Mouse (Mus musculus): Measurements from ENCODE around the gene Dclk1. TPM values are rescaled to one million over a fixed set of nuclear protein-coding genes. Genes with fewer than 3 reads are reported as not detected.

The Dclk1 gene
- polyA plus RNA-seq, 1 experiment from 2014 or later = 11.8 TPM

DNA sequence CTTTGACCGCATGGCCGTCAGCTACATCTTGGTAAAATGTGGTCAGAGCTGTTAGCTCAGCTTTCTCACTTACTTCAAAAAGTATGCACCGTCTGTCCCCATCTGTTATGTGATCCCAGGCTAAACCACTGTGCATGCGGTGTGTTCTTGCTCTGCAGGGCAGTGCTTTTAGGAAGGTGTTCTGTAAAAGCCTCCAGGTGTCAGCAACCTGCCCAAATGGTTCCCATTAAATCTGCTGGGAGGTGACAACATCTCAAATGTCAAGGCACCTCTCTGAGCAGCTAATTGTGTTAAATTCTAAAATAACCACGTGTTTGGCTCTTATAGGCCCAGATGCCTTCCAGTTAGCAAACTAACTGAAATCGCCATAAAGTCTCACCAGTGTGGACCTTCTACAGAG is 231.0 kb downstream of the Dclk1 start:
- Histone ChIP-seq H3K4me3 (replicated peaks; ENCODE audit: low read length) (no peak overlapping the region), H3K4me2 (ENCODE audit: low read depth, low read length) (no peak overlapping the region), H3K9me3 (replicated peaks; ENCODE audit: control insufficient read depth, low read length) (no peaks in the 10 kb centered on the region), H3K27ac (ENCODE audit: low read length) (no peak overlapping the region), H3K4me1 (ENCODE audit: control insufficient read depth, insufficient read depth, low read length) (no peaks in the 10 kb centered on the region), H3K9ac (ENCODE audit: low read length) (no peak overlapping the region), H3K27me3 (ENCODE audit: control insufficient read depth, insufficient read depth, low read length) (no peaks in the 10 kb centered on the region), H3K36me3 (ENCODE audit: control insufficient read depth, insufficient read depth, low read length) (no peaks in the 10 kb centered on the region)
- 69% methylated on average over 6 of the region's 6 CpGs for WGBS
- no peak for ATAC-seq (ENCODE audit: insufficient read depth, low FRiP score)

DNA sequence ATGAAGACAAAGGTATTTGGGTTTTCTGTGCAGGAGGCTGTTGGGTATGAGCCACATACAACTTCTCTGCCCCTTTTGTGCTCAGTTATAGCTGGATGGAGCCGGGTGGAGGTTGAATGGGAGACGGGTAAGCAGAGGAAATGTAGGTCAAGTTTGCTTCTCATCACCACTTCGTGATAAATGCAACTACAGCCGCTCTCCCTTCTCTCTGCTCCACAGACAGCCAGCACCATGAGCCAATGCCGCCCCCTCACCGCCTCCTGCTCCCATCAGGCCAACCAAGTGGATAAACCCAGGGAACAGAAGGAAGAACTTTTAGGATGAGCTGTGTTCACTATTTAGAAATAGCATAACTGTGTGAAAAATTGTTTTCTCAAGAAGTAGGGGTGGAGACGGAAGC is 234.5 kb downstream of the Dclk1 start:
- Histone ChIP-seq H3K36me3 (ENCODE audit: control insufficient read depth, insufficient read depth, low read length) (no peaks in the 10 kb centered on the region), H3K9me3 (replicated peaks; ENCODE audit: control insufficient read depth, low read length) (no peaks in the 10 kb centered on the region), H3K4me3 (replicated peaks; ENCODE audit: low read length) (no peak overlapping the region), H3K27ac (ENCODE audit: low read length) (no peak overlapping the region), H3K9ac (ENCODE audit: low read length) (no peak overlapping the region), H3K4me1 (ENCODE audit: control insufficient read depth, insufficient read depth, low read length) (no peaks in the 10 kb centered on the region), H3K27me3 (ENCODE audit: control insufficient read depth, insufficient read depth, low read length) (no peaks in the 10 kb centered on the region), H3K4me2 (ENCODE audit: low read depth, low read length) (no peak overlapping the region)
- ATAC-seq (ENCODE audit: insufficient read depth, low FRiP score) = no peak
- WGBS = 87% methylated on average over 7 of the region's 7 CpGs

DNA sequence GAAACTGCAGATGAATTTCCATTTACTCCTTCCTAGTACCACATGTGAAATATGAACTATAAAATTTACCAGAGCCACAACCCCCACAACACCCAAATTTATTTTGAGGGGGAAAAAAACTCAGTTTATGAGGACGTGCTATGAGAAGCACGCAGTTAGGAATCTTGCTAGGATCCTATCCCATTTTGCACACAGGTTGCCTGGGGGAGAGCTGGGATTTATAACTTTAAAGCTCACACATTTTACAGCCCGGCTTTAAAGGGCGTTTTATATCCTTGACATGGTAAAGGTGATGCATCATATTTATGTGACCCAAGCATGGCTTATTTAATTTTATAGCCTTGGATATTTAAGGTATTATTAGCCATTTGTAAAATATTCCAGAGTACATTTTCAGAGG is 237.1 kb downstream of the Dclk1 start:
- no peaks in the 10 kb centered on the region for H3K27me3 ChIP-seq (ENCODE audit: control insufficient read depth, insufficient read depth, low read length)
- H3K9me3 ChIP-seq (replicated peaks; ENCODE audit: control insufficient read depth, low read length) = no peaks in the 10 kb centered on the region
- WGBS = 71% methylated on average over 4 of the region's 4 CpGs
- no peak overlapping the region for H3K27ac ChIP-seq (ENCODE audit: low read length)
- H3K4me2 ChIP-seq (ENCODE audit: low read depth, low read length) = no peak overlapping the region
- no peaks in the 10 kb centered on the region for H3K36me3 ChIP-seq (ENCODE audit: control insufficient read depth, insufficient read depth, low read length)
- H3K9ac ChIP-seq (ENCODE audit: low read length) = no peak overlapping the region
- no peak overlapping the region for H3K4me3 ChIP-seq (replicated peaks; ENCODE audit: low read length)
- no peaks in the 10 kb centered on the region for H3K4me1 ChIP-seq (ENCODE audit: control insufficient read depth, insufficient read depth, low read length)
- ATAC-seq (ENCODE audit: insufficient read depth, low FRiP score) = no peak

DNA sequence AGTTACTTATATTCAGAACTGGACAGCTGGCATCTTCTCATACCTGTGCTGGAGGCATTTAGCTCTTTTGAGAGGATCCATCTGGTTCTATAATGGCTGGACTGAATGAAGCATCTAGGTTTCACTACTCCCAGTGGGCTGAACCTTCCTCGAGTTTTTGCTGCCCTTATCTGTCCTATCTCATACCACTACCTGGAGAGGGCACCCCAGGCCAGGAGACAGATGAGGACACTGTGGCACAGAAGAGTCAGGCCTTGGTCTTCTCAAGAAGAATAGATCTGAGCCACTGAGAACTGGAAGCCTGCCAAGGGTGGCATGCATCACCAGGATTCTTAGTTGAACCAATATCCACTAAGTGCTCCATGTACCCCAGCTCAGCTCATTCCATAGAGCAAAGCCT is 239.0 kb downstream of the Dclk1 start:
- Histone ChIP-seq H3K9me3 (replicated peaks; ENCODE audit: control insufficient read depth, low read length) (no peaks in the 10 kb centered on the region), H3K4me3 (replicated peaks; ENCODE audit: low read length) (no peak overlapping the region), H3K27me3 (ENCODE audit: control insufficient read depth, insufficient read depth, low read length) (no peaks in the 10 kb centered on the region), H3K4me2 (ENCODE audit: low read depth, low read length) (no peak overlapping the region), H3K36me3 (ENCODE audit: control insufficient read depth, insufficient read depth, low read length) (no peaks in the 10 kb centered on the region), H3K4me1 (ENCODE audit: control insufficient read depth, insufficient read depth, low read length) (no peaks in the 10 kb centered on the region), H3K27ac (ENCODE audit: low read length) (no peak overlapping the region), H3K9ac (ENCODE audit: low read length) (no peak overlapping the region)
- WGBS = 52% methylated on average over 1 of the region's 1 CpGs
- no peak for ATAC-seq (ENCODE audit: insufficient read depth, low FRiP score)

GRCm38 (mm10) chr3:55483328-55483727 is 241.2 kb downstream of the Dclk1 start:
- Histone ChIP-seq H3K4me3 (replicated peaks; ENCODE audit: low read length) (no peak overlapping the region), H3K4me1 (ENCODE audit: control insufficient read depth, insufficient read depth, low read length) (no peaks in the 10 kb centered on the region), H3K9ac (ENCODE audit: low read length) (no peak overlapping the region), H3K27me3 (ENCODE audit: control insufficient read depth, insufficient read depth, low read length) (no peaks in the 10 kb centered on the region), H3K36me3 (ENCODE audit: control insufficient read depth, insufficient read depth, low read length) (no peaks in the 10 kb centered on the region), H3K9me3 (replicated peaks; ENCODE audit: control insufficient read depth, low read length) (no peaks in the 10 kb centered on the region), H3K27ac (ENCODE audit: low read length) (no peak overlapping the region), H3K4me2 (ENCODE audit: low read depth, low read length) (no peak overlapping the region)
- WGBS = 47% methylated on average over 4 of the region's 4 CpGs
- ATAC-seq (ENCODE audit: insufficient read depth, low FRiP score) = no peak

- no peak for ATAC-seq (ENCODE audit: insufficient read depth, low FRiP score)
- no peaks in the 10 kb centered on the region for H3K9me3 ChIP-seq (replicated peaks; ENCODE audit: control insufficient read depth, low read length)
- 62% methylated on average over 12 of the region's 12 CpGs for WGBS
- no peaks in the 10 kb centered on the region for H3K4me1 ChIP-seq (ENCODE audit: control insufficient read depth, insufficient read depth, low read length)
- H3K4me2 ChIP-seq (ENCODE audit: low read depth, low read length) = no peak overlapping the region
- no peak overlapping the region for H3K27ac ChIP-seq (ENCODE audit: low read length)
- no peak overlapping the region for H3K9ac ChIP-seq (ENCODE audit: low read length)
- H3K4me3 ChIP-seq (replicated peaks; ENCODE audit: low read length) = no peak overlapping the region
- H3K36me3 ChIP-seq (ENCODE audit: control insufficient read depth, insufficient read depth, low read length) = no peaks in the 10 kb centered on the region
- no peaks in the 10 kb centered on the region for H3K27me3 ChIP-seq (ENCODE audit: control insufficient read depth, insufficient read depth, low read length)
Measured at GRCm38 (mm10) chr3:55489231-55489990, 247.2 kb downstream of the Dclk1 start.

DNA sequence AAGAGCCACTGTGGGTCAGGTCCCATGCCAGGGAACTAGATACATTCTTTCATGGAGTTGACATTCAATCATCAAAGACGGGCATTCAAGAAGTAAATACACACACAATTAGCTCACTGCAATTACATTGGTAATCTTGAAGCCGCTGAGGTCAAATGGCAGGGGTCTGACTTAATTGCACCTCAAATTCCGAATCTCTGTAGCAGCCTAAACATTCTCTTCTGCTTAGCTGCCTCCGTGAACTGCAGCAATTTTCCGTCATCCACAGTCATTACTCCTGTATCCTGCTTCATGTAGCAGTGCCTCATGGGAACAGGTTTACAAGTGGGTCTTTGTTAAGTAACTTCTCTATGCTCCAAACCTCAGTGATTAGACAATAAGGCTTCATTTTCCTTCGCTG is 249.9 kb downstream of the Dclk1 start:
- H3K4me2 ChIP-seq (ENCODE audit: low read depth, low read length) = no peak overlapping the region
- H3K9ac ChIP-seq (ENCODE audit: low read length) = no peak overlapping the region
- no peaks in the 10 kb centered on the region for H3K9me3 ChIP-seq (replicated peaks; ENCODE audit: control insufficient read depth, low read length)
- H3K4me3 ChIP-seq (replicated peaks; ENCODE audit: low read length) = no peak overlapping the region
- no peak for ATAC-seq (ENCODE audit: insufficient read depth, low FRiP score)
- H3K4me1 ChIP-seq (ENCODE audit: control insufficient read depth, insufficient read depth, low read length) = no peaks in the 10 kb centered on the region
- no peaks in the 10 kb centered on the region for H3K36me3 ChIP-seq (ENCODE audit: control insufficient read depth, insufficient read depth, low read length)
- WGBS = 39% methylated on average over 6 of the region's 6 CpGs
- no peak overlapping the region for H3K27ac ChIP-seq (ENCODE audit: low read length)
- no peaks in the 10 kb centered on the region for H3K27me3 ChIP-seq (ENCODE audit: control insufficient read depth, insufficient read depth, low read length)

GRCm38 (mm10) chr3:55494348-55494747 is 252.2 kb downstream of the Dclk1 start:
- H3K4me1 ChIP-seq (ENCODE audit: control insufficient read depth, insufficient read depth, low read length) = no peaks in the 10 kb centered on the region
- H3K9ac ChIP-seq (ENCODE audit: low read length) = no peak overlapping the region
- H3K4me3 ChIP-seq (replicated peaks; ENCODE audit: low read length) = no peak overlapping the region
- no peaks in the 10 kb centered on the region for H3K36me3 ChIP-seq (ENCODE audit: control insufficient read depth, insufficient read depth, low read length)
- ATAC-seq (ENCODE audit: insufficient read depth, low FRiP score) = no peak
- 43% methylated on average over 4 of the region's 4 CpGs for WGBS
- H3K27ac ChIP-seq (ENCODE audit: low read length) = no peak overlapping the region
- H3K9me3 ChIP-seq (replicated peaks; ENCODE audit: control insufficient read depth, low read length) = no peaks in the 10 kb centered on the region
- H3K27me3 ChIP-seq (ENCODE audit: control insufficient read depth, insufficient read depth, low read length) = no peaks in the 10 kb centered on the region
- H3K4me2 ChIP-seq (ENCODE audit: low read depth, low read length) = no peak overlapping the region

DNA sequence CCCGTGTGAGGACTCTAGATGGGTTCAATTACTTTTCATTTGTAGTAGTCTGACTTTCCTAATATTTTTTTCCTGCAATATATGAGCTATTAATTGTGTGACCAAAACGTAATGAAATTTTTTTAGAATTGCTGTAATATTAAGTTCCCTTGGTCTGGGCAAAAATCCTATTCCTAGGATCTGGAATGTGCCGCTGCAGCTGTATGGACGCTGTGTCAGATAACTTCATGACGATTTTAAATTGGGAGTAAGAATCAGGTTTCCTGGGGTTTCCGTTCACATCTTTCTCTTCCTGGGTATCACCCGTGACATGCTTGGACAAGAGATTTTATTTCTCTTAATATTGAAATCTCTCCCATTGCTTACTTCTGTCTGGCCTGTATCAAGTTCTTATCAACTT is 253.1 kb downstream of the Dclk1 start:
- no peaks in the 10 kb centered on the region for H3K4me1 ChIP-seq (ENCODE audit: control insufficient read depth, insufficient read depth, low read length)
- ATAC-seq (ENCODE audit: insufficient read depth, low FRiP score) = no peak
- no peaks in the 10 kb centered on the region for H3K27me3 ChIP-seq (ENCODE audit: control insufficient read depth, insufficient read depth, low read length)
- no peak overlapping the region for H3K4me3 ChIP-seq (replicated peaks; ENCODE audit: low read length)
- H3K9ac ChIP-seq (ENCODE audit: low read length) = no peak overlapping the region
- 82% methylated on average over 7 of the region's 7 CpGs for WGBS
- H3K36me3 ChIP-seq (ENCODE audit: control insufficient read depth, insufficient read depth, low read length) = no peaks in the 10 kb centered on the region
- H3K9me3 ChIP-seq (replicated peaks; ENCODE audit: control insufficient read depth, low read length) = no peaks in the 10 kb centered on the region
- no peak overlapping the region for H3K27ac ChIP-seq (ENCODE audit: low read length)
- H3K4me2 ChIP-seq (ENCODE audit: low read depth, low read length) = no peak overlapping the region
